Mouse (Mus musculus): ENCODE measurements around the gene Cfdp1.

DNA sequence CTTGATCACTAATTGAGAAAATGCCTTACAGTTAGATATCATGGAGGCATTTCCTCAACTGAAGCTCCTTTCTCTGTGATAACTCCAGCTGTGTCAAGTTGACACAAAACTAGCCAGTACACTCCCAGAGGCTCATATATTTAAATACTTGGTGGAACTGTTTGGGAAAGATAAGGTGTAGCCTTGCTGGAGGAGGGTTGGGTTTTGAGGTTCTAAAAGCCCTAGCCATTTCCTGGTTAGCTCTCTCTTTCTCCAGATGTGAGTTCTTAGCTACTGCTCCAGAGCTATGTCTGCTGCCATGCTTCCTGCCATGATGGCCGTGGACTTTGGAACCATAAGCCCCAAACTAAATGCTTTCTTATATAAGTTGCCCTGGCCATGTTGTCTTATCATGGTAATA is 33.4 kb upstream of the Cfdp1 start:
- TF ChIP-seq CTCF (conservative IDR thresholded peaks at IDR 0.05; ENCODE audit: low read length), result no peak
- TF ChIP-seq POU5F1 (IDR thresholded peaks at IDR 0.05; ENCODE audit: borderline replicate concordance, low read length), result no peak

All from E14TG2a.4 (cell line).